Comparison of ENCODE assay signal across 9 mouse cellular contexts in the genomic region with DNA sequence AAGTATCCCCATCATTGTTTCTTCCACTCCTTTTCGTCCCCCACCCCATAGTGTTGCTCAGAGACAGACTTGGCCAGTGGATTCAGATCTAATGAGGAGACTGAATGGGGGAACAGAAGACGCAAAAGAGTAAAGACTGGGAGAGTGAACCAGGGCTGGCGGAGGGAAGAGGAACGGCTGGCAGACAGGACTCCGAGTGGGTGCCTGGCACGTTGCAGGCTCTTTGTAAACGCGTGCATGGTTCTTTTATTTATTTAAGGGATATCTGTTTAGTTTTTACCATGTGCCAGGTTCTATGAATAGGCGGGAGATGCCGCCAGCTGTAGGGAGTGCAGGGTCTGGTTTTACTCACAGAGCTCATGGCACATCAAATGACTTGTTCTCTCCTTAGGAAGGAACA. TPM values are rescaled to one million over a fixed set of nuclear protein-coding genes. Genes with fewer than 3 reads are reported as not detected.
A peak's percentile ranks its signal among the peaks of the same experiment; 100 is the strongest.
DNase-seq lines count a peak whose midpoint lies in the region; ATAC-seq and TF ChIP-seq lines count a peak whose summit lies in the region.
"Had no signal": no experiment of that assay in that cellular context is flagged by ENCODE, and none has a peak within 500 bp of the region (broad histone marks: within the 10 kb centered on the region; RNA-seq: fewer than 3 reads in every experiment).

No protein-coding gene starts in this region.

- H3K4me1 ChIP-seq in kidney, embryonic 14.5 days (ENCODE audit: control insufficient read depth, insufficient read depth, low read length), result peaks cover 19% of the 10 kb centered on the region
- H3K4me1 ChIP-seq in embryonic facial prominence, embryonic 14.5 days (ENCODE audit: control insufficient read depth, insufficient read depth, low read length), result peaks cover 23% of the 10 kb centered on the region; the same call in 1 of the 2 replicates
- peaks cover 29% of the 10 kb centered on the region for H3K4me1 ChIP-seq in limb, embryonic 15.5 days

- peak; percentile 18; the same call in 1 of the 2 replicates for ATAC-seq in kidney, embryonic 14.5 days (ENCODE audit: low FRiP score, low TSS enrichment)
- ATAC-seq in embryonic facial prominence, embryonic 14.5 days (ENCODE audit: low read depth), result no peak; the same call in 1 of the 2 replicates
- peak; percentile 57; the same call in 1 of the 2 replicates for ATAC-seq in limb, embryonic 15.5 days (ENCODE audit: insufficient number of reproducible peaks, low FRiP score, low TSS enrichment, low read depth)

- H3K27ac ChIP-seq in kidney, embryonic 14.5 days (ENCODE audit: low read depth, low read length), result peak overlapping the region; percentile 27; the same call in 1 of the 2 replicates
- no peak overlapping the region for H3K27ac ChIP-seq in embryonic facial prominence, embryonic 14.5 days (replicated peaks; ENCODE audit: low read depth, low read length)
- H3K27ac ChIP-seq in limb, embryonic 15.5 days, result no peak overlapping the region
- H3K27ac ChIP-seq: liver, embryonic 14.5 days had no signal

- no peak overlapping the region for H3K9ac ChIP-seq in kidney, embryonic 14.5 days (ENCODE audit: low read depth, low read length)
- no peak overlapping the region for H3K9ac ChIP-seq in embryonic facial prominence, embryonic 14.5 days (ENCODE audit: low read depth, low read length)
- no peak overlapping the region for H3K9ac ChIP-seq in limb, embryonic 15.5 days
- H3K9ac ChIP-seq: liver, embryonic 14.5 days had no signal

- H3K4me2 ChIP-seq in kidney, embryonic 14.5 days (replicated peaks; ENCODE audit: low read depth, low read length), result no peak overlapping the region
- H3K4me2 ChIP-seq in embryonic facial prominence, embryonic 14.5 days (ENCODE audit: low read depth, low read length), result no peak overlapping the region
- H3K4me2 ChIP-seq in limb, embryonic 15.5 days, result no peak overlapping the region

- DNase-seq in kidney, postnatal 36 days, result no peak
- DNase-seq in brain, embryonic 14.5 days (ENCODE audit: low read depth), result peak; percentile 77
- peak; percentile 48 for DNase-seq in embryonic facial prominence, embryonic 14.5 days (ENCODE audit: low spot score)
- no peak for DNase-seq in thymus, postnatal 36 days
- no peak for DNase-seq in thymus, postnatal 10 days (ENCODE audit: low spot score in 2 of 2)
- DNase-seq: adrenal gland, adult 2 months had no signal

- H3K9me3 ChIP-seq in kidney, embryonic 14.5 days (ENCODE audit: control insufficient read depth, low read length), result no peaks in the 10 kb centered on the region
- no peaks in the 10 kb centered on the region for H3K9me3 ChIP-seq in embryonic facial prominence, embryonic 14.5 days (ENCODE audit: control insufficient read depth, low read length)
- H3K9me3 ChIP-seq in limb, embryonic 15.5 days, result no peaks in the 10 kb centered on the region

- peaks cover 17% of the 10 kb centered on the region for H3K36me3 ChIP-seq in kidney, embryonic 14.5 days (ENCODE audit: control insufficient read depth, insufficient read depth, low read length)
- H3K36me3 ChIP-seq in embryonic facial prominence, embryonic 14.5 days (ENCODE audit: control insufficient read depth, insufficient read depth, low read length), result no peaks in the 10 kb centered on the region
- H3K36me3 ChIP-seq in limb, embryonic 15.5 days, result peaks cover 11% of the 10 kb centered on the region

- no peak for TF ChIP-seq CTCF in brain, embryonic 14.5 days (IDR thresholded peaks at IDR 0.05; ENCODE audit: borderline replicate concordance, extremely low read depth, insufficient read depth, insufficient read length)

- 55% methylated on average over 10 of the region's 10 CpGs for WGBS in kidney, embryonic 14.5 days
- 47% methylated on average over 10 of the region's 10 CpGs for WGBS in embryonic facial prominence, embryonic 14.5 days
- 50% methylated on average over 10 of the region's 10 CpGs for WGBS in limb, embryonic 15.5 days

- H3K27me3 ChIP-seq in kidney, embryonic 14.5 days (ENCODE audit: control insufficient read depth, insufficient read depth, low read length), result no peaks in the 10 kb centered on the region
- no peaks in the 10 kb centered on the region for H3K27me3 ChIP-seq in embryonic facial prominence, embryonic 14.5 days (replicated peaks; ENCODE audit: control insufficient read depth, insufficient read depth, low read length)
- H3K27me3 ChIP-seq in limb, embryonic 15.5 days, result no peaks in the 10 kb centered on the region

- TF ChIP-seq POLR2A in brain, embryonic 14.5 days (IDR thresholded peaks at IDR 0.05; ENCODE audit: borderline replicate concordance, extremely low read depth, insufficient read depth, insufficient read length, poor library complexity, severe bottlenecking), result no peak

- H3K4me3 ChIP-seq in kidney, embryonic 14.5 days (ENCODE audit: low read length), result no peak overlapping the region
- H3K4me3 ChIP-seq in embryonic facial prominence, embryonic 14.5 days (ENCODE audit: low read depth, low read length), result no peak overlapping the region
- H3K4me3 ChIP-seq in limb, embryonic 15.5 days, result no peak overlapping the region

RNA-seq across cellular contexts. Expression of a gene that starts 8.5 kb away (rescaled TPM):
- 35.2 and 54.7 TPM in 2 replicates for polyA plus RNA-seq in kidney, embryonic 14.5 days (2014; fragmentation: Nextera tagmentation; extraction: Ambion mirVana)
- polyA plus RNA-seq in brain, embryonic 14.5 days (2012; rRNA removed), result 4.1 and 4.2 TPM in 2 replicates
- 53.9 and 60.7 TPM in 2 replicates for polyA plus RNA-seq in embryonic facial prominence, embryonic 14.5 days (2014; fragmentation: Nextera tagmentation; extraction: Ambion mirVana)
- polyA plus RNA-seq in limb, embryonic 15.5 days (2015; fragmentation: Nextera tagmentation; extraction: Ambion mirVana), result 65.8 and 78.6 TPM in 2 replicates

Comparison
In these comparisons a context has a peak if more than half of its experiments do, and no peak if none do; other contexts are left out.
1. DNase-seq: peak in brain, embryonic 14.5 days (single experiment) and embryonic facial prominence, embryonic 14.5 days (single experiment); none in kidney, postnatal 36 days (0 of 2), thymus, postnatal 36 days (0 of 2) and thymus, postnatal 10 days (0 of 2).